Mouse (Mus musculus): ENCODE measurements around the gene Nek5. TPM values are rescaled to one million over a fixed set of nuclear protein-coding genes. Genes with fewer than 3 reads are reported as not detected.

Nek5 gene
- polyA plus RNA-seq, 1 experiment from 2014 or later: 0.19 TPM

GRCm38 (mm10) chr8:22039468-22040152 is 85.2 kb downstream of the Nek5 start:
- Histone ChIP-seq H3K4me2 (no peak overlapping the region), H3K9me3 (no peaks in the 10 kb centered on the region), H3K36me3 (no peaks in the 10 kb centered on the region), H3K27me3 (peaks cover 11% of the 10 kb centered on the region), H3K27ac (no peak overlapping the region), H3K9ac (no peak overlapping the region), H3K4me3 (no peak overlapping the region), H3K4me1 (no peaks in the 10 kb centered on the region)
- ATAC-seq (ENCODE audit: insufficient number of reproducible peaks, low FRiP score, low TSS enrichment, low read depth): no peak
- WGBS: 18% methylated on average over 15 of the region's 15 CpGs

DNA sequence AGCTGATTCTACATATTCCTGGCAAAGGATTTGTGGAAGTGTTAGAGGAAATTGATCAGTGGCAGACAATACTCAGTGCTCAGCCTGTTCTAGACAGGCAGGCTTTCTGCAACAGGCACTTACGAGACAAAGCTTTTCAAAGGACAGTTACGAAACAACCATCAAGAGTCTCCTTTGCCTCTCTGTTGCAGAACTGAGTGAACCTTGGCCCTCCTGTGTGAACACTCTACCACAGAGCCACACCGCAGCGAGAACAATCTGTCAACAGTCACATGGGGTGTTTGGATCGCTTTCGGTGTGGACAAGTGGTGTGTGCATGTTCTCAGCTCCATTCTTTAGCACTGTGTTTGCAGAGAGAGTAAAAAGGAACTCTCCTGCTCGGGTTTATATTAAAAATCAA is 87.8 kb downstream of the Nek5 start:
- ATAC-seq (ENCODE audit: insufficient number of reproducible peaks, low FRiP score, low TSS enrichment, low read depth): no peak
- Histone ChIP-seq H3K4me3 (no peak overlapping the region), H3K27ac (no peak overlapping the region), H3K9ac (no peak overlapping the region), H3K4me2 (no peak overlapping the region), H3K9me3 (no peaks in the 10 kb centered on the region), H3K36me3 (no peaks in the 10 kb centered on the region), H3K4me1 (no peaks in the 10 kb centered on the region), H3K27me3 (peaks cover 11% of the 10 kb centered on the region)
- WGBS: 78% methylated on average over 7 of the region's 7 CpGs

GRCm38 (mm10) chr8:22036137-22036536 is 88.7 kb downstream of the Nek5 start:
- no peak for ATAC-seq (ENCODE audit: insufficient number of reproducible peaks, low FRiP score, low TSS enrichment, low read depth)
- Histone ChIP-seq H3K27ac (no peak overlapping the region), H3K4me3 (no peak overlapping the region), H3K9me3 (no peaks in the 10 kb centered on the region), H3K4me1 (no peaks in the 10 kb centered on the region), H3K9ac (no peak overlapping the region), H3K36me3 (no peaks in the 10 kb centered on the region), H3K4me2 (no peak overlapping the region), H3K27me3 (peaks cover 11% of the 10 kb centered on the region)
- WGBS: 88% methylated on average over 9 of the region's 9 CpGs

GRCm38 (mm10) chr8:22030990-22031389 is 93.9 kb downstream of the Nek5 start:
- no peak for ATAC-seq (ENCODE audit: insufficient number of reproducible peaks, low FRiP score, low TSS enrichment, low read depth)
- WGBS: 90% methylated on average over 3 of the region's 3 CpGs
- Histone ChIP-seq H3K9me3 (no peaks in the 10 kb centered on the region), H3K27ac (no peak overlapping the region), H3K4me3 (no peak overlapping the region), H3K4me1 (no peaks in the 10 kb centered on the region), H3K4me2 (no peak overlapping the region), H3K27me3 (no peaks in the 10 kb centered on the region), H3K9ac (no peak overlapping the region), H3K36me3 (no peaks in the 10 kb centered on the region)

DNA sequence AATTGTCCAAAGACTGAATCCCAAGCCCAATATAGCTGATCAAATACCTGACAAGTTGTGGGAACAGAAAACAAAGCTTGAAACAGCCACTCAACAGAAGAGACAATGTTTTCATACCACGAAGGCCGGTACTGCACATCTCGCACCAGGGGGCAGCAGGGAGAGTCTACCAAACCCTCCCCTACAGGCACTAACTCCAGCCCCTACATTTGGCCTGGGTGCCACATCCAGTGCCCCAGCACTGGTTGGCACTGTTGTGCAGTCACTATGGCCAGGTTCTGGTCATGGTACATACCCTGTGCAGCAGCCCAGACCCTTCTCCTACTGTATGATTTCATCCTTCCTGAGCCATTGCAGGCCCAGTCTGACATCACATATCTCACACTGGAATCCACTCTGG is 95.9 kb downstream of the Nek5 start:
- WGBS: 90% methylated on average over 3 of the region's 3 CpGs
- H3K27me3 ChIP-seq: no peaks in the 10 kb centered on the region

DNA sequence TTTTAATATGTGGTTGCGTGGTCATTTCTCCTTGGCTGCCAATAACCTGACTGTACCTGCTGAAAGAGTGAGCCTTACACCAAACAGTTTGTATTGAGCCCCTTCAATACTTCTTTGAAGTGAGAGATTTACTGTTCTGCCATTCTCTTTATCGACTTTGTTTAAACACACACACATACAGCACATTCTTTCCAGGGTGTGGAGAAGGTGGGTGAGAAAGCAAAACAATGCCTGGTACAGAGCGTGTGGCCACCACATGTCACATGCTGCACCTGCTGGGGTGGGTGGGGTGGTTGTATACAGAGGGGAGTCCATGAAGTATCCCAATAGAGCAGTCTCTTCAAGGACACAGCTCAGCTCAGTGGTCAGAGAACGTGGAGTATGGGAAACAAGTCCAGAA is 99.6 kb downstream of the Nek5 start:
- H3K9ac ChIP-seq: no peak overlapping the region
- H3K4me3 ChIP-seq: no peak overlapping the region
- no peak for ATAC-seq (ENCODE audit: insufficient number of reproducible peaks, low FRiP score, low TSS enrichment, low read depth)
- H3K9me3 ChIP-seq: no peaks in the 10 kb centered on the region
- WGBS: 62% methylated on average over 4 of the region's 4 CpGs
- no peak overlapping the region for H3K27ac ChIP-seq
- no peak overlapping the region for H3K4me2 ChIP-seq
- H3K27me3 ChIP-seq: no peaks in the 10 kb centered on the region
- no peaks in the 10 kb centered on the region for H3K36me3 ChIP-seq
- no peaks in the 10 kb centered on the region for H3K4me1 ChIP-seq

More for the DNA sequence above, 95.9 kb downstream of the Nek5 start:
- no peak overlapping the region for H3K27ac ChIP-seq
- no peak overlapping the region for H3K4me2 ChIP-seq
- no peaks in the 10 kb centered on the region for H3K9me3 ChIP-seq
- no peak overlapping the region for H3K4me3 ChIP-seq
- ATAC-seq (ENCODE audit: insufficient number of reproducible peaks, low FRiP score, low TSS enrichment, low read depth): no peak
- H3K9ac ChIP-seq: no peak overlapping the region
- no peaks in the 10 kb centered on the region for H3K4me1 ChIP-seq
- no peaks in the 10 kb centered on the region for H3K36me3 ChIP-seq

Other genes starting within 250 kb of the Nek5 start
- gene Defb9, start 239.6 kb downstream of the Nek5 start, polyA plus RNA-seq (2015; fragmentation: Nextera tagmentation; extraction: Ambion mirVana): not detected in 2 replicates
- gene Defb11, start 218.6 kb downstream of the Nek5 start, polyA plus RNA-seq (2015; fragmentation: Nextera tagmentation; extraction: Ambion mirVana): not detected in 2 replicates
- not detected in 2 replicates for gene Defb15, start 192.3 kb downstream of the Nek5 start, polyA plus RNA-seq (2015; fragmentation: Nextera tagmentation; extraction: Ambion mirVana)
- not detected in 2 replicates for gene Defb35, start 186.7 kb downstream of the Nek5 start, polyA plus RNA-seq (2015; fragmentation: Nextera tagmentation; extraction: Ambion mirVana)
- gene Defb13, start 178.3 kb downstream of the Nek5 start, polyA plus RNA-seq (2015; fragmentation: Nextera tagmentation; extraction: Ambion mirVana): not detected in 2 replicates
- not detected in 2 replicates for gene Fam90a1a, start 166.3 kb downstream of the Nek5 start, polyA plus RNA-seq (2015; fragmentation: Nextera tagmentation; extraction: Ambion mirVana)
- gene Ccdc70, start 155.3 kb downstream of the Nek5 start, polyA plus RNA-seq (2015; fragmentation: Nextera tagmentation; extraction: Ambion mirVana): not detected in 2 replicates
- gene Atp7b, start 64.7 kb downstream of the Nek5 start, polyA plus RNA-seq (2015; fragmentation: Nextera tagmentation; extraction: Ambion mirVana): 0.27 and 0.29 TPM in 2 replicates
- gene Alg11, start 64.3 kb downstream of the Nek5 start, polyA plus RNA-seq (2015; fragmentation: Nextera tagmentation; extraction: Ambion mirVana): 32.6 and 35.6 TPM in 2 replicates
- 3.3 and 4.1 TPM in 2 replicates for gene Nek3, start 41.4 kb upstream of the Nek5 start, polyA plus RNA-seq (2015; fragmentation: Nextera tagmentation; extraction: Ambion mirVana)
- gene Ckap2, start 60.8 kb upstream of the Nek5 start, polyA plus RNA-seq (2015; fragmentation: Nextera tagmentation; extraction: Ambion mirVana): 36.5 and 37.1 TPM in 2 replicates
- 35.3 and 39.3 TPM in 2 replicates for gene Vps36, start 67.8 kb upstream of the Nek5 start, polyA plus RNA-seq (2015; fragmentation: Nextera tagmentation; extraction: Ambion mirVana)
- gene Thsd1, start 102.3 kb upstream of the Nek5 start, polyA plus RNA-seq (2015; fragmentation: Nextera tagmentation; extraction: Ambion mirVana): 16.1 and 17.5 TPM in 2 replicates
- not detected in 2 replicates for gene Tpte, start 158.4 kb upstream of the Nek5 start, polyA plus RNA-seq (2015; fragmentation: Nextera tagmentation; extraction: Ambion mirVana)

Data from limb, embryonic 15.5 days (tissue).